Mouse (Mus musculus) stomach, postnatal 0 days (tissue): ENCODE measurements around the gene Cep72. TPM values are rescaled to one million over a fixed set of nuclear protein-coding genes. Genes with fewer than 3 reads are reported as not detected.
"Not testable (repeated sequence)": the region's sequence is repeated elsewhere in the genome, so short reads cannot be mapped to it uniquely, and the experiment has no call there.

ENCODE experiments used
- ATAC-seq: fragments of 200-750 bp; cut with Nextera tagmentation; 2 replicates; pipeline ENCODE4 v1.8.0; 2017; ENCODE audit not compliant: low FRiP score, low TSS enrichment
- DNase-seq: peaks from one replicate; pipeline ENCODE4 v3.0.0-alpha.2; 2016; ENCODE audit warnings: low spot score
- H3K27ac ChIP-seq: fragments of 300-500 bp; sonication (generic); replicated peaks from 2 replicates; pipeline ENCODE4 v1.5.1; 2014; ENCODE audit warnings: mild to moderate bottlenecking, control low read depth
- H3K27me3 ChIP-seq: fragments of 300-500 bp; sonication (generic); 2 replicates; pipeline ENCODE4 v1.6.1; 2014; ENCODE audit warnings: low read length; ENCODE audit not compliant: control insufficient read depth, insufficient read depth
- H3K36me3 ChIP-seq: fragments of 300-500 bp; sonication (generic); 2 replicates; pipeline ENCODE4 v1.6.1; 2014; ENCODE audit warnings: low read length, mixed read lengths; ENCODE audit not compliant: control insufficient read depth, insufficient read depth
- H3K4me1 ChIP-seq: fragments of 300-500 bp; sonication (generic); replicated peaks from 2 replicates; pipeline ENCODE4 v1.6.1; 2014; ENCODE audit warnings: antibody characterized with exemption; ENCODE audit not compliant: control insufficient read depth, insufficient read depth
- H3K4me2 ChIP-seq: fragments of 300-500 bp; sonication (generic); replicated peaks from 2 replicates; pipeline ENCODE4 v1.6.1; 2014; ENCODE audit warnings: low read depth, mild to moderate bottlenecking, control low read depth, moderate library complexity
- H3K4me3 ChIP-seq: fragments of 300-500 bp; sonication (generic); 2 replicates; pipeline ENCODE4 v1.5.1; 2014; ENCODE audit warnings: low read depth, low read length, control low read depth
- H3K9ac ChIP-seq: fragments of 300-500 bp; sonication (generic); 2 replicates; pipeline ENCODE4 v1.6.1; 2014; ENCODE audit warnings: mild to moderate bottlenecking, low read length, control low read depth, mixed read lengths
- H3K9me3 ChIP-seq: fragments of 300-500 bp; sonication (generic); 2 replicates; pipeline ENCODE4 v1.6.1; 2016; ENCODE audit warnings: low read length; ENCODE audit not compliant: control insufficient read depth
- CTCF ChIP-seq: IDR thresholded peaks from 2 replicates; pipeline ENCODE4 v1.5.1; 2016; ENCODE audit warnings: antibody characterized with exemption, low read depth, mild to moderate bottlenecking, moderate library complexity
- EP300 ChIP-seq: optimal IDR thresholded peaks from 2 replicates; pipeline ENCODE3; 2016; ENCODE audit warnings: antibody characterized with exemption
- WGBS: fragments of 180-500 bp; shearing (Covaris S2); extraction: QIAGEN DNeasy Blood & Tissue Kit; methylation state at CpG from one replicate; pipeline ENCODE4 v1.1.7; 2014; 5-methylcytosine and 5-hydroxymethylcytosine counted together
- polyA plus RNA-seq: library from polyadenylated mRNA; unstranded; fragments of >200 nt; fragmentation: Nextera tagmentation; extraction: Ambion mirVana; gene quantifications from 2 replicates; pipeline ENCODE4 v1.2.1, GENCODE M21; 2015

The Cep72 gene
- polyA plus RNA-seq, 1 experiment from 2014 or later: 4.4 TPM

DNA sequence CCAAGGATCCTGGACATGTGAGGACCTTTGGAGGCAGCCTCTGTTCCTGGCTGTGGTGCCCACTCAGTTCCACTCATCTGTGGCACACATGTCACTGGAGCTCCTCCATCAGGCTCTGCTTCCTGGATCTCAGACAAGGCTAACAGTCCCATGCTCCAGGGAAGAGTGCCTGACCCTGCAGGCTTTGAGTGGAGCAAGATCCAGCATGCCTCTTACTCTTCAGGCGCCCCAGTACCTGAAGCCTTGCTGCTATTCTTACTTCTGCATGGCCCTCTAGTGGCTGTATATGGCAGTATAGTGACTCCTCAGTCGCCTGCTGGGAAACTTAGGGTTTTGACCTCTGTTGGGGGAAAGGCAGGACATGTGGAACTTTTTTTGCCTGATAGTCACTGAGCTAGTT lies 35.9 kb downstream of the Cep72 start:
- TF ChIP-seq EP300 (no peak), CTCF (peak; percentile 89)
- Histone ChIP-seq H3K4me1 (peaks cover 8% of the 10 kb centered on the region; the same call in 1 of the 2 replicates), H3K27ac (peak overlapping the region; percentile 65; the same call in 1 of the 2 replicates), H3K4me3 (no peak overlapping the region), H3K27me3 (no peaks in the 10 kb centered on the region), H3K36me3 (no peaks in the 10 kb centered on the region), H3K9me3 (no peaks in the 10 kb centered on the region), H3K9ac (no peak overlapping the region), H3K4me2 (no peak overlapping the region)
- DNase-seq (peak; percentile 49), ATAC-seq (peak; percentile 75)
- WGBS: 12% methylated on average over 2 of the region's 2 CpGs

- WGBS: 61% methylated on average over 4 of the region's 4 CpGs
- Histone ChIP-seq H3K27ac (peak overlapping the region; percentile 65; the same call in 1 of the 2 replicates), H3K4me1 (peaks cover 8% of the 10 kb centered on the region; the same call in 1 of the 2 replicates), H3K9ac (no peak overlapping the region), H3K36me3 (no peaks in the 10 kb centered on the region), H3K4me2 (no peak overlapping the region), H3K4me3 (no peak overlapping the region), H3K27me3 (no peaks in the 10 kb centered on the region), H3K9me3 (no peaks in the 10 kb centered on the region)
- peak; percentile 28 for ATAC-seq
- TF ChIP-seq EP300: no peak
- no peak for TF ChIP-seq CTCF
- peak; percentile 41 for DNase-seq
Observed at GRCm38 (mm10) chr13:74025151-74026081, 36.7 kb downstream of the Cep72 start.

GRCm38 (mm10) chr13:74019006-74019405 lies 43.1 kb downstream of the Cep72 start:
- not testable (repeated sequence) for H3K9me3 ChIP-seq, H3K4me2 ChIP-seq, H3K27me3 ChIP-seq, H3K9ac ChIP-seq, ATAC-seq, H3K4me3 ChIP-seq, H3K36me3 ChIP-seq, H3K4me1 ChIP-seq, DNase-seq, H3K27ac ChIP-seq
- WGBS: 52% methylated on average over 8 of the region's 8 CpGs

GRCm38 (mm10) chr13:74017426-74017825 lies 44.7 kb downstream of the Cep72 start:
- no peak for TF ChIP-seq EP300
- TF ChIP-seq CTCF: no peak
- Histone ChIP-seq H3K27me3 (no peaks in the 10 kb centered on the region), H3K36me3 (no peaks in the 10 kb centered on the region), H3K9ac (no peak overlapping the region), H3K4me1 (no peaks in the 10 kb centered on the region), H3K27ac (no peak overlapping the region), H3K9me3 (no peaks in the 10 kb centered on the region), H3K4me3 (no peak overlapping the region), H3K4me2 (no peak overlapping the region)
- 60% methylated on average over 4 of the region's 4 CpGs for WGBS
- ATAC-seq (no peak), DNase-seq (no peak)

DNA sequence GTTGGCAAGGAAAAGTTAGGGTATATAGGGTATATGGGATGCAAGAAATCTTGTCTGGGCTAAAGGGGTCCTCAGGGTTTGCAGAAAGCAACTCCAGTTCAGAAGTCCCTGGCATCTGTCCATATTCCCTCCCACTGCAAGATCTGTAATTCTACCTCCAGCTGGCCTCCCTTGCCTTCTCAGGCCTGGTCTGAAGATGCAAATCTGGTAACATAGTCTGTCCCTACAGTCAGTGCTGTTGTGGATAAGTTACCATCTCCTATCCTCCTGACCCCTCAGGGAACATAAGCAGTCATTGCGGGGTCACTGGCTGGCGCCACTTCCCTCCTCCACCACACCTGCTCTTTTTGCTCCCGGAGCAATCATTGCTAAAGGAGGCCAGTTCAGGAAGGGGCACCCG lies 46.2 kb downstream of the Cep72 start:
- no peaks in the 10 kb centered on the region; the same call in 1 of the 2 replicates for H3K27me3 ChIP-seq
- no peak for DNase-seq
- 0 out of 2 replicates have a peak, but pooled peaks cover 2% of the 10 kb centered on the region for H3K4me1 ChIP-seq
- TF ChIP-seq EP300 (no peak), CTCF (no peak)
- no peaks in the 10 kb centered on the region for H3K9me3 ChIP-seq
- H3K4me3 ChIP-seq: no peak overlapping the region
- no peak overlapping the region for H3K4me2 ChIP-seq
- H3K9ac ChIP-seq: no peak overlapping the region
- no peak overlapping the region for H3K27ac ChIP-seq
- WGBS: 82% methylated on average over 4 of the region's 4 CpGs
- H3K36me3 ChIP-seq: no peaks in the 10 kb centered on the region
- ATAC-seq: no peak

- Histone ChIP-seq H3K9ac (no peak overlapping the region), H3K4me3 (peak overlapping the region; percentile 60), H3K36me3 (no peaks in the 10 kb centered on the region), H3K27me3 (no peaks in the 10 kb centered on the region; the same call in 1 of the 2 replicates), H3K27ac (no peak overlapping the region), H3K4me2 (peak overlapping the region; percentile 96), H3K9me3 (no peaks in the 10 kb centered on the region), H3K4me1 (0 out of 2 replicates have a peak, but pooled peaks cover 2% of the 10 kb centered on the region)
- WGBS: 27% methylated on average over 3 of the region's 3 CpGs
- DNase-seq: no peak
- no peak for ATAC-seq
- no peak for TF ChIP-seq CTCF
Observed at GRCm38 (mm10) chr13:74010678-74011077, 51.4 kb downstream of the Cep72 start.
